Mouse (Mus musculus): ENCODE results near the gene Kazald1.
A peak's percentile ranks its signal among the peaks of the same experiment; 100 is the strongest.

- no peak for TF ChIP-seq CTCF (IDR thresholded peaks at IDR 0.05; ENCODE audit: low read depth)
- TF ChIP-seq EP300 (IDR thresholded peaks at IDR 0.05; ENCODE audit: low read depth) = 0 out of 2 replicates have a peak, but pooled peaks have one; percentile 31
These were observed 16.8 kb upstream of the Kazald1 start for GRCm38 (mm10) chr19:45058113-45058839.

All from liver, embryonic 14.5 days (tissue).